Mouse (Mus musculus) limb, embryonic 10.5 days (tissue): ENCODE results near the gene Cyp2j9. TPM values are rescaled to one million over a fixed set of nuclear protein-coding genes. Genes with fewer than 3 reads are reported as not detected.
"Not testable (repeated sequence)": the region's sequence is repeated elsewhere in the genome, so short reads cannot be mapped to it uniquely, and the experiment has no call there.

Experiments
- DNase-seq: peaks from one replicate; pipeline ENCODE4 v3.0.0-alpha.2; 2017; ENCODE audit warnings: low spot score
- H3K27ac ChIP-seq: fragments of 300-500 bp; sonication (generic); 2 replicates; pipeline ENCODE4 v1.5.1; 2016; ENCODE audit warnings: mild to moderate bottlenecking
- H3K27me3 ChIP-seq: fragments of 300-500 bp; sonication (generic); 2 replicates; pipeline ENCODE4 v1.6.1; 2016; ENCODE audit warnings: low read depth, mild to moderate bottlenecking; ENCODE audit not compliant: poor library complexity, severe bottlenecking
- H3K36me3 ChIP-seq: fragments of 300-500 bp; sonication (generic); 2 replicates; pipeline ENCODE4 v1.6.1; 2016; ENCODE audit warnings: mild to moderate bottlenecking, moderate library complexity
- H3K4me1 ChIP-seq: fragments of 300-500 bp; sonication (generic); 2 replicates; pipeline ENCODE4 v1.6.1; 2016
- H3K4me3 ChIP-seq: fragments of 300-500 bp; sonication (generic); 2 replicates; pipeline ENCODE4 v1.5.1; 2016; ENCODE audit warnings: mild to moderate bottlenecking, moderate library complexity
- H3K9me3 ChIP-seq: fragments of 300-500 bp; sonication (generic); replicated peaks from 2 replicates; pipeline ENCODE4 v1.6.1; 2016; ENCODE audit warnings: mild to moderate bottlenecking
- WGBS: fragments of 180-500 bp; shearing (Covaris S2); methylation state at CpG from one replicate; pipeline ENCODE4 v1.1.7; 2016; 5-methylcytosine and 5-hydroxymethylcytosine counted together
- polyA plus RNA-seq: library from polyadenylated mRNA; unstranded; fragments of >200 nt; fragmentation: Nextera tagmentation; extraction: Ambion mirVana; gene quantifications from 2 replicates; pipeline ENCODE4 v1.2.1, GENCODE M21; 2016

Gene Cyp2j9
- 0.43 and 0.50 TPM in 2 replicates for polyA plus RNA-seq

DNA sequence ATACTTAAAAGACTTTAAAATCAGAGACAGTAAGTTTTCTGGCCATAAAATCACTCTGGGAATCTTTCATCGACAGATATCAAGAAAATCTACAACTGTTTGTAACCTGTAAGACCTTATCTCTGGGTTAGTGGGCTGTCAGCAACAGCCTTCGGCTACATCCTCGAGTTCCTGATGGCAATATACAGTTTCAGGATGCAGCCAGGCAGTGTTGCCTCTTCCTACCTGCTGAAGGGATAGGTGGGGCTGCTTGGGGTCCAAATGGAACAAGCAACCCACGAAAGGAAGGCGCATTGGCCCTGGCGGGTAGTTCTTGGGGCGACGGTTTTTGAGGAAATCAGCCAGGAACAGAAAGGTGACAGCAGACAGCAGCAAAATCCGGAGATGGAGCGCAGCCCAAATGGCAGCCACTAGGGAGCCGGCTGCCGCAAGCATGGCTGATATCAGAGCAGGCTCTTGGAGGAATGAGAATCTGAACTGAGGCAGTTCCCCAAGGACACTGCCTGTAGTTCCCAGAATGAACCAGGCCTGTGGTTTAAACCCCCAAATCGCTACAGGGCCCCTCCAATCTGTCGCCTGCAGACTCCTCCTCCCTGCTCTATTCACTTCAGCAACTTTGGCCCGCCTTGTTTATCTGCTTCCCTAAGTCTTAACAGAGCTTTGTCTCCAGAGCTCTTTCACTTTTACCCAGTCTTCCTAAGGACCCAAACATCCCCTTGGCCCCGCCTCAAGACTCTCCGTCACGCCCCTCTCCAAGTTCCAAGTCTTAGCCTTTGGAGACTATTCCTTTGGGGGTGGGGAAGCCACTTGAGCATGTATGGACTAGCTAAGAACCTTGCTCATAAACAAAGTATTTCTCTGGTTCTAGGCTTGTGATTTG is at the start of gene Cyp2j9:
Gene Cyp2j9 (minus strand): TSS at position 668 of the 880 bp plus-strand sequence.
- Histone ChIP-seq H3K27me3 (no peaks in the 10 kb centered on the region), H3K4me1 (0 out of 2 replicates have a peak, but pooled peaks cover 8% of the 10 kb centered on the region), H3K27ac (peak within 1 kb of the TSS; percentile 76), H3K4me3 (peak within 1 kb of the TSS; percentile 47), H3K36me3 (no peaks in the 10 kb centered on the region), H3K9me3 (no peaks in the 10 kb centered on the region)
- WGBS = 11% methylated on average over 18 of the region's 18 CpGs
- DNase-seq = peak; percentile 43

DNA sequence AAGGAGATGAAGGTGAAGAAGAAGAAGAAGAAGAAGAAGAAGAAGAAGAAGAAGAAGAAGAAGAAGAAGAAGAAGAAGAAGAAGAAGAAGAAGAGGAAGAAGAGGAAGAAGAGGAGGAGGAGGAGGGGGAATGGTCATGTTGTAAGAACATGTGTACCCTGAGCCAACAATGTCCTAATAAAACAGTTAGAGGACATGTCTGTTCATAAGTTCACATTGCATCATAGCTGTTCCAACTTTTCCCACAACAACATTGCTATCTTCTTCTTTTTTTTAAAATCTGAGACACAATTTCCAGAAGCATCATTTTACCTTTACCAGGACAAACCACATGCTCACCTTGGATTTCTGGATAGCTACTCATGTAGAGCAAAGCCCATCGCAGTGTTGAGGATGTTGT is 44.1 kb upstream of the Cyp2j9 start:
- WGBS = 85% methylated on average over 1 of the region's 1 CpGs
- H3K36me3 ChIP-seq = no peaks in the 10 kb centered on the region
- no peak overlapping the region for H3K4me3 ChIP-seq
- no peaks in the 10 kb centered on the region for H3K27me3 ChIP-seq
- DNase-seq = no peak
- no peaks in the 10 kb centered on the region for H3K4me1 ChIP-seq
- no peaks in the 10 kb centered on the region for H3K9me3 ChIP-seq
- no peak overlapping the region for H3K27ac ChIP-seq

DNA sequence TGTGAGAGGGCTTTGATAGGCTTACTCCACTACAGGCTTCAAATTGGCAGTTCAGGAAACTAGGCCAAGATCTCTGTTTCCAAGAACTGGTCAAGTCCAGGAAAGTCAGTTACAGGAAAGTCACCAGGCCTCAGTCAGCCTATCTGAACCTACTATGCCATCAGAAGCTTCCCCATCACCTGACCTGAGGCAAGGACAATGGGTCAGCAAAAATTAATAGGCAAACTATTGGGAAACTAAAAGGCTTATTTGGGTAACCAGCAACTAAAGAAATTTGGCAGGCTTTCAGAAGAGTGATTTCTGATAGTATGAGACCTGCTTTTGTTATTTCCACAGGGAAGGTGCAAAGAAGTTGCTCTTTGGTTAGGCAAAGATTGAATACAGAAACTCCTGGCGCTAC is 31.1 kb upstream of the Cyp2j9 start:
- no peak overlapping the region for H3K4me3 ChIP-seq
- no peaks in the 10 kb centered on the region for H3K4me1 ChIP-seq
- H3K27me3 ChIP-seq = no peaks in the 10 kb centered on the region
- WGBS = 86% methylated on average over 1 of the region's 1 CpGs
- no peaks in the 10 kb centered on the region for H3K36me3 ChIP-seq
- no peak for DNase-seq
- H3K9me3 ChIP-seq = no peaks in the 10 kb centered on the region; the same call in 1 of the 2 replicates
- no peak overlapping the region for H3K27ac ChIP-seq

DNA sequence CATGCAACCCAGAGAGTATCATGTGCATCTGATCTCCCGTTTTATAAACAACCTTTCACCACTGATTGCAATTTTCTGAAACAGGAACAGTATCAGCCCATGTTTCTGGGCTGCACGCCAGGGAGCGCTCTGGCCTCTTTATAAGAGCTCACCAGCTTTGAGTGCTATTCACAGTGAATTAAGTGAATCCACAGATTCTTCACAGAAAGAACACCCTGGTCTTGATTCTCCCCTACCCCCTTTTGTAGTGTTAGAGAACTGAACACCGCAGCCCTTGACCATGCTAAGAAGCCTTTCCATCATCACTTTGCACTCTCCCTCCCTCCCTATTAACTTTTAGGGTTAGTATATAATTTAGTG is 393 bp upstream of the Cyp2j9 start:
- Histone ChIP-seq H3K27me3 (no peaks in the 10 kb centered on the region), H3K4me1 (0 out of 2 replicates have a peak, but pooled peaks cover 8% of the 10 kb centered on the region), H3K36me3 (no peaks in the 10 kb centered on the region), H3K9me3 (no peaks in the 10 kb centered on the region), H3K27ac (no peak overlapping the region), H3K4me3 (peak overlapping the region; percentile 47; the same call in 1 of the 2 replicates)
- WGBS = 58% methylated on average over 4 of the region's 4 CpGs
- no peak for DNase-seq

DNA sequence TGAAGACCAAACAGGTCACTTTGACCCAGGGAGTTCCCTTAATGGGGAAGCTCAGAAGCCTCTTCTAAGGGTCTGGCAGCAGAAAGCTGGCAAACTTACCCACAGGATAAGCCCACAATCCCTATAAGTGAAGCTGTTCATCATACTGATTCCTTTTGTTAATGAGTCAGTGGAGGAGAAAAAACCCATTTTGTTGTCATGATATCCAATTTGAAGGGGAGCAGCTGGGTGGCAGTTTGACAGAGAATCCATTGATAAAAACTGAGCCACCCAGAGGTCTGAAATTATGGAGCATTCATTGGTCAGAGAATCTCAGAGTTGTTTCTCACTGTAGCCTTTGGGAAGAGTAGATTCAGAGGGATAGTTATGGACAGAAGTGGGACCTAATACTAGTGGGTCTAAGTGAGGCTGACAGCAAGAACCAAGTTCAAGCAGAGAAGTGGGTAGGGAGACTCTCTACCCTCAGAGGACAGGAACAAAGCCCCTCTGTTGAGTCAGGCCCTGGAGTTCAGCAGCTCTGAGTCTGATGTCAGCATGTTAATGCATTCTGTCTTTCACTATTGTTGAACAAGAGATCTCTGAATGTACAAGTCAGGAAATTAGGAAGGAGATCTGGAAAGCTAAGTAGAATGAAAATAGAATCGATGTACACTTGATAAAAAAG is 9.8 kb downstream of the Cyp2j9 start:
- WGBS = 90% methylated on average over 1 of the region's 1 CpGs
- Histone ChIP-seq H3K27me3 (no peaks in the 10 kb centered on the region), H3K27ac (no peak overlapping the region), H3K9me3 (no peaks in the 10 kb centered on the region), H3K4me1 (no peaks in the 10 kb centered on the region), H3K4me3 (no peak overlapping the region), H3K36me3 (no peaks in the 10 kb centered on the region)
- DNase-seq = no peak

DNA sequence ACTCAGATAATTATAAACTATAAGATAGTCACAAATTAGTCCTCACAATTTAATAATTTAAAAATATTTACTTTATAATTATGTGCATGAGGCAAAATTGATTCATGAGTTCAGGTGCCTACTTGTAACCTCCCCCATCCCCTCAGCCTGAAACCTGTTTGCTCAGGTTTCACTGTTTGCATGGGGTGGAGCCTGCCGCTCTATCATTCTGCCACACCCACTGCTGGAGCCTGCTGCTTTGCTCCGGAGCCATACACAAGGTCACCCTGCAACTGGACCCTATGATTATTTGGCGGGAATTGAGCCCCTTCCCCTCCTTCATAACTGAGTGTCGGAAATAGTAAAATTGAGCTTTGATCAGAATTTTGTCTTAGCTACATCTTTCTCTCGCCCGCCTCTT is 11.0 kb downstream of the Cyp2j9 start:
- not testable (repeated sequence) for H3K36me3 ChIP-seq, H3K4me3 ChIP-seq, H3K9me3 ChIP-seq, H3K27me3 ChIP-seq, DNase-seq, H3K27ac ChIP-seq, H3K4me1 ChIP-seq
- WGBS = 55% methylated on average over 6 of the region's 6 CpGs

DNA sequence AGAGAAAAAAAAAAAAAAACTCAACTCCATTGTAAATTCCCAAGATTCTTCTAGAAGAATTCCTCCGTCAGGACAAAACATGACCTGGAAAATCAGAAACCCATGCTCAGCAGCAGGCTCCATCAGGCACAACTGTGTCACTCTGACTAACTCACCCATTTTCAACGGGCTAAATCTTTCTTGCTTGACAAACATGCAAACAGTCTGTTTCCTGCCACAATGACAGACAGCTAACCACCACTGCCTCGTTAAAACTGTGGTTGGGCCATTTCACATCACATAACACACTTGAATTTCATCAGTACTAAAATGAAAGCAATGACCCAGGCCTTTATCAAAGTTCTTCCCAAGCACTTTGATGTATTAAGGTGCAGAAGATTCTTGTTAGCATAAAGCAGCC is 21.9 kb downstream of the Cyp2j9 start:
- H3K4me1 ChIP-seq = no peaks in the 10 kb centered on the region
- H3K27ac ChIP-seq = no peak overlapping the region
- no peak overlapping the region for H3K4me3 ChIP-seq
- no peaks in the 10 kb centered on the region for H3K27me3 ChIP-seq
- H3K9me3 ChIP-seq = no peaks in the 10 kb centered on the region
- DNase-seq = no peak
- H3K36me3 ChIP-seq = no peaks in the 10 kb centered on the region
- WGBS = 61% methylated on average over 3 of the region's 3 CpGs

DNA sequence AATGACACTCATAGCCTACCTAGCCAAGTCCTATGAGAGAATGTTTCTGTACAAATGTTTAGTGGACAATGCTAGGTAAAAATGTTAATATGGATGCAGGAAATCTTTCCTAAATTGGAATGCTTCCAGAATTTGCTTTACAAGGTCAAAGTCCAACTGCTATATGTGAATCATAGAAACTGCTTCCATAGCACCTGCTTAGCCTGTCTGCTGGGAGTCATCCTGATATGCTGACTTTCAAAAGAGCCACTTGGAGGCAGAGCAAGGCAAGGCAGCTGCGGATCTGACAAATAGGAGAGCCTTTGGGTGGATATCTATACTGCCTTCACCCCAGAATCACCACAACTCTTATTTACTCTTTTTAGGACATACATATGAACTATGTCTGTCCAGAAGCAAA is 23.4 kb downstream of the Cyp2j9 start:
- H3K36me3 ChIP-seq = no peaks in the 10 kb centered on the region
- no peaks in the 10 kb centered on the region for H3K4me1 ChIP-seq
- no peak overlapping the region for H3K4me3 ChIP-seq
- no peak for DNase-seq
- H3K27me3 ChIP-seq = no peaks in the 10 kb centered on the region
- no peaks in the 10 kb centered on the region for H3K9me3 ChIP-seq
- 82% methylated on average over 1 of the region's 1 CpGs for WGBS
- H3K27ac ChIP-seq = no peak overlapping the region

DNA sequence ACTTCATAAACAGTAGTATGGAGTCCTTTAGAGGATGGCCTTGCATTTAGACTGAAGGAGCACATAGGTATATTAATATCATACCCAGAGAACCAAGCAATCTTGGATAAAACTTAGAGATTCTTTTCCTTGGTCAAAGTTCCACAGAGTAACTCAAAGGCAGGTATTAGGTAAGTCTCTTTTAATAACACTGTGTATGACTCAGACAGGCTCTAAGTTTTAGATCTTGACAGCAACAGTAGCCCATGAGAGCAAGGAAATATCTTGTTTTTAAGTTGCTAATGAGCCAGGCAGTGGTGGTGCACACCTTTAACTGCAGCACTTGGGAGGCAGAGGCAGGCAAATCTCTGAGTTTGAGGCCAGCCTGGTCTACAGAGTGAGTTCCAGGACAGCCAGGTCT is 25.6 kb downstream of the Cyp2j9 start:
- Histone ChIP-seq H3K9me3 (no peaks in the 10 kb centered on the region), H3K27me3 (no peaks in the 10 kb centered on the region), H3K4me1 (no peaks in the 10 kb centered on the region), H3K4me3 (no peak overlapping the region), H3K36me3 (no peaks in the 10 kb centered on the region), H3K27ac (no peak overlapping the region)
- no peak for DNase-seq

DNA sequence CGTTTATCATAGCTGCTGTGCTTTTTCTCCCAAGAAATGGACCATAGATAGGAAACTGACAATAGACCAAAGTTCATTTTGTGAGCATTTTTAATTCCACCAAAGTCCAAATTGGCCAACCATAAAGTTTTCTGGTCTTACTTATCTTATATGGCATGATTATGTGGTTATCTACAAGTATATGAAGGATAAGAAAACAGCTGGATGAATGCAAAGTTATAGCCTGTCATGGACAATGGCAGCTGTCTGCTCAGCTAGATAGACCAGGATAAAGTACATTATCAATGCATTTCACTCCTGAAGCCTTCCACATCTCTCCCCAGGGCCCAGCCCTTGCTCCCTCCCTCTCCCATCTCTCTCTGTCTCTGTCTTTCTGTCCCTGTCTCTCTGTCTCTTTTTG is 30.9 kb downstream of the Cyp2j9 start:
- no peaks in the 10 kb centered on the region for H3K4me1 ChIP-seq
- 90% methylated on average over 1 of the region's 1 CpGs for WGBS
- no peak for DNase-seq
- no peak overlapping the region for H3K27ac ChIP-seq
- H3K27me3 ChIP-seq = no peaks in the 10 kb centered on the region
- H3K4me3 ChIP-seq = no peak overlapping the region
- H3K36me3 ChIP-seq = no peaks in the 10 kb centered on the region
- no peaks in the 10 kb centered on the region for H3K9me3 ChIP-seq

DNA sequence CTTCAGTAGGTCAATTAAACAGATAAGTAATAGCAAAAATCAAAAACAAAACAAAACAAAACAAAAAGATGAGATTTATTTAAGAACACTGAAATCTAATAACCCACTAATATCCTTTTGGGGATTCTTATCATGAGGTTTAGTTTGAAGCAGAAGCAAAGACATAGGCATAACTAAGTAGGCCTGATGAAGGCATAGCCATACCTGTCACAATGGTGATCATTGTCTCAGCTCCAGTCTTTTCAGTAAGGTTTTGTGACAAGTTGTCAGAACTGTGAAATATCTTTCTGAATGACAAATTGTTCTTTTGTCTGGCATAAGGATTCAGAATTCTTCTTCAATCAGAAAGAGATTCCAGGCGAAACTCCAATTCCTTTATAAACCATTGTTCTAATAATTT is 31.6 kb downstream of the Cyp2j9 start:
- 78% methylated on average over 1 of the region's 1 CpGs for WGBS
- no peak for DNase-seq
- Histone ChIP-seq H3K36me3 (no peaks in the 10 kb centered on the region), H3K4me3 (no peak overlapping the region), H3K4me1 (no peaks in the 10 kb centered on the region), H3K9me3 (no peaks in the 10 kb centered on the region), H3K27ac (no peak overlapping the region), H3K27me3 (no peaks in the 10 kb centered on the region)

DNA sequence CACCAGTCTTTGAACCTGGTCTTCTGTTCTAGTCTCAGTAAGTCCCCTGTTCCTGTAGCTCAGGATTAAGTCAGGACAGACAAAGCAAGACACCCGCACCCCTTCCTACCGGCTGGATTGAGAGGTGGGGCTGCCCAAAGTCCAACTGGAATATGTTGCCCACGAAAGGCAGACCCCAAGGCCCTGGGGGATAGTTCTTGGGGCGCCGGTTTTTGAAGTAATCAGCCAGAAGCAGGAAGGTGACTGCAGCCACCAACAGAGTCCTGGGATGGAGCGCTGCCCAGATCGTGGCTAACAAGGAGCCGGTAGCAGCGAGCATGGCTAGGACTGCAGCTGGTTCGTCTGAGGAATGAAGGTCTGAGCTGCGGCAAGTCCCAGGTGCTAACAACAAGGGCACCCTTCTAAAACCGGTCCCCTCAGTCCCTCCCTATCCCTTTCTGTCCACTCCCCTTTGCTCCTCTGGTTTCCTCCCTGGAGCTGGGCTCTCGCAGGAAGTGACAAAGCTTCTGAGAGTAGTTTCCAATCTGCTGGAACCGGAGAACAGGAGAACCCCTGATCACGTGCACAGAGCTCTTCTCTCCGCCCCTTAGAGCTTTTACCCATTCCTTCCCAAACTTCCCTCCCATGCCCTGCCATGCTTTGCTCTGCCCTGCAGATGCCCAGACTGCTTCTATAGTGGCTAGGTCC is 38.1 kb downstream of the Cyp2j9 start, which contains the start of gene Cyp2j6:
Gene Cyp2j6 (minus strand): TSS at position 529 of the 687 bp plus-strand sequence.
- Histone ChIP-seq H3K4me3 (peak within 1 kb of the TSS; percentile 68), H3K9me3 (no peaks in the 10 kb centered on the region)

DNA sequence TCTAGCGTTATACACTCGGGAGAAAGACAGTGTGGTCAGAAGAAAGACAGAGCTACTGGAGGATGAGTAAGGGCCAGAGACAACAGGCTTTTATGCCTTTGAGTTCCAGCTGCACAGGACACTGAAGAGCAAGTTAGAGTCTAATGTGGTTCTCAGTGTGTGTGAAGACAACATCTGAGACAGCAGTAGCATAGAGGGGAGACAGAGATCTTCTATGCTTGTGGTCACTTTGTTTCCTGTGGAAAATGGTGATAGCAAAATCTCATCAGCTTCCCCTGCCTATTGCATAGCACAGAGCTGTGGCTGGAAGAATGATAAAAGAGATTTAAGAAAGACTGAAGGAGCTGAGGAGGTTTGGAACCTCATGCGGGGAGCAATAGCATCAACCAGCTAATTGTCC is 39.8 kb downstream of the Cyp2j9 start:
- WGBS = 94% methylated on average over 3 of the region's 3 CpGs
- 0 out of 2 replicates have a peak, but pooled peaks cover 8% of the 10 kb centered on the region for H3K4me1 ChIP-seq

More for the DNA sequence above, 38.1 kb downstream of the Cyp2j9 start, which contains the start of gene Cyp2j6:
- Histone ChIP-seq H3K27me3 (no peaks in the 10 kb centered on the region), H3K36me3 (no peaks in the 10 kb centered on the region), H3K4me1 (0 out of 2 replicates have a peak, but pooled peaks cover 8% of the 10 kb centered on the region), H3K27ac (peak within 1 kb of the TSS; percentile 90)
- WGBS = 5% methylated on average over 16 of the region's 16 CpGs
- DNase-seq = peak; percentile 69

More for the DNA sequence above, 39.8 kb downstream of the Cyp2j9 start:
- no peak for DNase-seq
- Histone ChIP-seq H3K9me3 (no peaks in the 10 kb centered on the region), H3K4me3 (no peak overlapping the region), H3K27ac (no peak overlapping the region), H3K27me3 (no peaks in the 10 kb centered on the region), H3K36me3 (no peaks in the 10 kb centered on the region)
